Mouse (Mus musculus): ENCODE measurements around the gene Ccdc34. TPM values are rescaled to one million over a fixed set of nuclear protein-coding genes. Genes with fewer than 3 reads are reported as not detected.

The Ccdc34 gene
- polyA plus RNA-seq, 1 experiment from 2014 or later, result 29.9 TPM

- Histone ChIP-seq H3K4me1 (replicated peaks; ENCODE audit: control insufficient read depth, insufficient read depth, low read length) (peaks cover 12% of the 10 kb centered on the region; the same call in 1 of the 2 replicates), H3K27ac (no peak overlapping the region), H3K9me3 (ENCODE audit: control insufficient read depth, low read length) (no peaks in the 10 kb centered on the region), H3K4me3 (replicated peaks; ENCODE audit: low read length) (no peak overlapping the region), H3K36me3 (replicated peaks; ENCODE audit: control insufficient read depth, insufficient read depth) (no peaks in the 10 kb centered on the region), H3K27me3 (ENCODE audit: control insufficient read depth, insufficient read depth, low read length) (no peaks in the 10 kb centered on the region), H3K4me2 (replicated peaks) (no peak overlapping the region), H3K9ac (no peak overlapping the region)
- ATAC-seq (ENCODE audit: low FRiP score) (no peak), DNase-seq (ENCODE audit: low spot score) (no peak)
Measured at GRCm38 (mm10) chr2:109979209-109979608, 38.4 kb upstream of the Ccdc34 start.

DNA sequence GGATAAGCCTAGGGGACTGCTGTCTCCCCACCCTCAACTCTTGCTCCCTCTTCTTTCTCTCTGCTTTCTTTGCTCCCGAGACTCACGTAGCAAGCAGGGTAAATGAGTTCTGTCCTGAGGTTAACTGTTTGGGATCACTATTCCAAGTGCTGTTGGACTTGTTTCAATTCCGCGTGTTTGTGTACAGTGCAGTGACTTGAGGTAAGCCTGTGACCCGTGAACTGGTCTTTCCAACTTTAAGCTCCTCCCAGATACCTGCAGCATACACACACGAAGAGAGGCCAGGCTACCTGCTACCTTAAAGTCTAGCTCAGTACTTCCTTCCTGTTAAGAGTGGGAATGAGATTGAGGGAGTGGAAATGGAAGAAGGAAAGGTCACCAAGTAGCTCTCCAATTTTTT lies 34.2 kb upstream of the Ccdc34 start:
- no peaks in the 10 kb centered on the region for H3K27me3 ChIP-seq (ENCODE audit: control insufficient read depth, insufficient read depth, low read length)
- no peaks in the 10 kb centered on the region for H3K9me3 ChIP-seq (ENCODE audit: control insufficient read depth, low read length)
- H3K36me3 ChIP-seq (replicated peaks; ENCODE audit: control insufficient read depth, insufficient read depth), result no peaks in the 10 kb centered on the region
- ATAC-seq (ENCODE audit: low FRiP score) (no peak), DNase-seq (ENCODE audit: low spot score) (no peak)
- 95% methylated on average over 6 of the region's 6 CpGs for WGBS
- no peak overlapping the region for H3K27ac ChIP-seq
- peaks cover 13% of the 10 kb centered on the region; the same call in 1 of the 2 replicates for H3K4me1 ChIP-seq (replicated peaks; ENCODE audit: control insufficient read depth, insufficient read depth, low read length)
- H3K4me2 ChIP-seq (replicated peaks), result no peak overlapping the region
- no peak overlapping the region for H3K9ac ChIP-seq
- no peak overlapping the region for H3K4me3 ChIP-seq (replicated peaks; ENCODE audit: low read length)

DNA sequence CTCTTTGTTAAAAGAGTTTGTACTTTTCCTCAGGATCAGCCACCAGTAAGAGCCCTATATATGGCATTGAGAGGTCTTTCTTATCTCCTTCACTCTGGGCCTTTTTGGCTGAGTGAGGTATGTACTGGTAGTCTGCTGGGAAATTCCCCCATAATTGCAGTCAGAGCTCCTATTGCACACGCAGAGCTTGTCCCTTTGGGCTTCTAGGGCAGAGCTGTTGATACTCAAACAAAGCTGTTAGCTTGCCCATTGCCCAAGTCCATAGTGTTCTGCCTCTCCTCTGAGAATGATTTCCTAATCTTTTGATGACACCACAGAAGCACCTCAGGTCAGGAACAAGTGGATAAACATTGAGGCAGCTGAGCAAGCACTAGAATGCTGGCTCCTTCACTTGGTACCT lies 32.7 kb upstream of the Ccdc34 start:
- WGBS, result 62% methylated on average over 1 of the region's 1 CpGs
- H3K27me3 ChIP-seq (ENCODE audit: control insufficient read depth, insufficient read depth, low read length), result no peaks in the 10 kb centered on the region
- ATAC-seq (ENCODE audit: low FRiP score) (no peak), DNase-seq (ENCODE audit: low spot score) (no peak)
- H3K9ac ChIP-seq, result no peak overlapping the region
- H3K4me1 ChIP-seq (replicated peaks; ENCODE audit: control insufficient read depth, insufficient read depth, low read length), result peaks cover 8% of the 10 kb centered on the region; the same call in 1 of the 2 replicates
- H3K27ac ChIP-seq, result no peak overlapping the region
- no peaks in the 10 kb centered on the region for H3K9me3 ChIP-seq (ENCODE audit: control insufficient read depth, low read length)
- no peak overlapping the region for H3K4me2 ChIP-seq (replicated peaks)
- H3K4me3 ChIP-seq (replicated peaks; ENCODE audit: low read length), result no peak overlapping the region
- H3K36me3 ChIP-seq (replicated peaks; ENCODE audit: control insufficient read depth, insufficient read depth), result no peaks in the 10 kb centered on the region

- Histone ChIP-seq H3K4me3 (replicated peaks; ENCODE audit: low read length) (no peak overlapping the region), H3K27ac (no peak overlapping the region), H3K27me3 (ENCODE audit: control insufficient read depth, insufficient read depth, low read length) (no peaks in the 10 kb centered on the region), H3K36me3 (replicated peaks; ENCODE audit: control insufficient read depth, insufficient read depth) (no peaks in the 10 kb centered on the region), H3K9me3 (ENCODE audit: control insufficient read depth, low read length) (no peaks in the 10 kb centered on the region), H3K4me2 (replicated peaks) (no peak overlapping the region), H3K4me1 (replicated peaks; ENCODE audit: control insufficient read depth, insufficient read depth, low read length) (peaks cover 4% of the 10 kb centered on the region; the same call in 1 of the 2 replicates), H3K9ac (no peak overlapping the region)
- 59% methylated on average over 9 of the region's 9 CpGs for WGBS
- ATAC-seq (ENCODE audit: low FRiP score), result no peak
- DNase-seq (ENCODE audit: low spot score), result no peak
Measured at GRCm38 (mm10) chr2:109985560-109985959, 32.1 kb upstream of the Ccdc34 start.

GRCm38 (mm10) chr2:109986036-109986785 lies 31.4 kb upstream of the Ccdc34 start:
- Histone ChIP-seq H3K27ac (no peak overlapping the region), H3K9ac (no peak overlapping the region), H3K9me3 (ENCODE audit: control insufficient read depth, low read length) (no peaks in the 10 kb centered on the region), H3K4me1 (replicated peaks; ENCODE audit: control insufficient read depth, insufficient read depth, low read length) (peaks cover 4% of the 10 kb centered on the region; the same call in 1 of the 2 replicates), H3K4me3 (replicated peaks; ENCODE audit: low read length) (no peak overlapping the region), H3K27me3 (ENCODE audit: control insufficient read depth, insufficient read depth, low read length) (no peaks in the 10 kb centered on the region), H3K4me2 (replicated peaks) (no peak overlapping the region), H3K36me3 (replicated peaks; ENCODE audit: control insufficient read depth, insufficient read depth) (no peaks in the 10 kb centered on the region)
- DNase-seq (ENCODE audit: low spot score), result no peak
- no peak for ATAC-seq (ENCODE audit: low FRiP score)
- 79% methylated on average over 11 of the region's 11 CpGs for WGBS

DNA sequence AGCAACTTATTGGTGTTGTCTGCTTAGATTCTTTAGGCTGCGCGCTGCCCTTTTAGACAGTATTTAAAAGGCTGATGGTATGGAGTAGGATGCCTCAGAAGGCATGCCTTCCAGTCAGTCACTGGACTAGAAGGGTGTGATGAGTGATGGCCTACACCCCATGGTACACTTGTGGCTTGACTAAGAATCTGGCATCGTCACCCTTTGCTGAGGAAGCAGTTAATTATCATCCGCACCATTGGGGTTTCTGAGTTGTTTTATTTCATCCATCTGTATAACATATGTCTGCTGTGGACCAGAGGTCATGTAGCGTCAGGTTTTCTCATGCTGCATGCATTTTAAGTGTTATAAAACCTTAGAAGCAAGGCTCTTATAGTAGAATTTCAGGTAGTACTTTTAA lies 29.7 kb upstream of the Ccdc34 start:
- Histone ChIP-seq H3K9me3 (ENCODE audit: control insufficient read depth, low read length) (no peaks in the 10 kb centered on the region), H3K9ac (no peak overlapping the region), H3K4me2 (replicated peaks) (no peak overlapping the region), H3K36me3 (replicated peaks; ENCODE audit: control insufficient read depth, insufficient read depth) (no peaks in the 10 kb centered on the region), H3K27ac (no peak overlapping the region), H3K4me1 (replicated peaks; ENCODE audit: control insufficient read depth, insufficient read depth, low read length) (peaks cover 4% of the 10 kb centered on the region; the same call in 1 of the 2 replicates), H3K27me3 (ENCODE audit: control insufficient read depth, insufficient read depth, low read length) (no peaks in the 10 kb centered on the region), H3K4me3 (replicated peaks; ENCODE audit: low read length) (no peak overlapping the region)
- no peak for DNase-seq (ENCODE audit: low spot score)
- WGBS, result 64% methylated on average over 5 of the region's 5 CpGs
- ATAC-seq (ENCODE audit: low FRiP score), result no peak

- Histone ChIP-seq H3K9me3 (ENCODE audit: control insufficient read depth, low read length) (no peaks in the 10 kb centered on the region), H3K4me1 (replicated peaks; ENCODE audit: control insufficient read depth, insufficient read depth, low read length) (peaks cover 4% of the 10 kb centered on the region; the same call in 1 of the 2 replicates), H3K9ac (no peak overlapping the region), H3K4me3 (replicated peaks; ENCODE audit: low read length) (no peak overlapping the region), H3K27ac (no peak overlapping the region), H3K27me3 (ENCODE audit: control insufficient read depth, insufficient read depth, low read length) (no peaks in the 10 kb centered on the region), H3K4me2 (replicated peaks) (0 out of 2 replicates have a peak overlapping the region, but pooled peaks have one; percentile 12), H3K36me3 (replicated peaks; ENCODE audit: control insufficient read depth, insufficient read depth) (no peaks in the 10 kb centered on the region)
- no peak for DNase-seq (ENCODE audit: low spot score)
- WGBS, result 3% methylated on average over 3 of the region's 3 CpGs
- ATAC-seq (ENCODE audit: low FRiP score), result 0 out of 2 replicates have a peak, but pooled peaks have one; percentile 69
Measured at GRCm38 (mm10) chr2:109989196-109989595, 28.4 kb upstream of the Ccdc34 start.

DNA sequence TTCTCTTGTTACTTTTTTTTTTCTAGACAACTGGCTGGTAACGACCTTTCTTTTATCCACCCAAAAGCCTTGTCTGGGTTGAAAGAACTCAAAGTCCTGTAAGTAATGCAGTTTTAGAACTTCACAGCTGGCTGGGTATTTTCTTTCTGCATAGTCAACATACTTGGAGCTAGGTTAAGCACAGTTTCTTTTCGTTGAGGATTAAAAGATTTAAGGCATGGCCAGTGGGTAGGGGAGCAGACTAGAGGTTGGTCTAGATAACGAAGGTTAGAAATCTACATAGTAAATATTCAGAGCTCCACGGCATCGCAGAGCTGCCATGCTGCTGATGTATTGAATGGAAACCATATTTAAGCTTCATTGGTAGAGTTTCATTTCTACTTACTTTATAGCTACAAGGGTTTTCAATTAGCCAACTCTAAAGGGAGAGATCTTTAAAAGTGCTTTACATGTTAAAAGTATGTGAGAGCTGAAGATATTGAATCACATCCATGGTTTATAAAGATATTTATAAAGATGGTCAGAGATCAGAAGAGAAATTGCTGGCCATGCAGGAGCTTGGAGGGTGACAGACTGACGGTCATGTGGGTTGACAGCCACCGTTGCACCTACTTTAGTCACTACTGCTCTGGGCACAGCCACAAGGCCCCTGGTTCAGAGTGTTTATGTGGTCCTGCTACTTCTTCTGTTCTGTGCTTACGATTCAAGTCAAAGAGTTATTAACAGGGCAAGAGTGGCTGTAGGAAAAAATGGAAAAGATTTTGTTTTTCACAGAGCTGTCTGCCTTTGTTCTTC lies 27.7 kb upstream of the Ccdc34 start:
- Histone ChIP-seq H3K4me1 (replicated peaks; ENCODE audit: control insufficient read depth, insufficient read depth, low read length) (peaks cover 4% of the 10 kb centered on the region; the same call in 1 of the 2 replicates), H3K36me3 (replicated peaks; ENCODE audit: control insufficient read depth, insufficient read depth) (no peaks in the 10 kb centered on the region), H3K4me2 (replicated peaks) (no peak overlapping the region), H3K27ac (no peak overlapping the region), H3K4me3 (replicated peaks; ENCODE audit: low read length) (no peak overlapping the region), H3K9ac (no peak overlapping the region), H3K27me3 (ENCODE audit: control insufficient read depth, insufficient read depth, low read length) (no peaks in the 10 kb centered on the region), H3K9me3 (ENCODE audit: control insufficient read depth, low read length) (no peaks in the 10 kb centered on the region)
- DNase-seq (ENCODE audit: low spot score), result no peak
- 33% methylated on average over 8 of the region's 8 CpGs for WGBS
- ATAC-seq (ENCODE audit: low FRiP score), result no peak

GRCm38 (mm10) chr2:109991754-109992153 lies 25.9 kb upstream of the Ccdc34 start:
- no peak overlapping the region for H3K27ac ChIP-seq
- DNase-seq (ENCODE audit: low spot score) (no peak), ATAC-seq (ENCODE audit: low FRiP score) (no peak)
- no peak overlapping the region for H3K4me2 ChIP-seq (replicated peaks)
- no peak overlapping the region for H3K9ac ChIP-seq
- H3K9me3 ChIP-seq (ENCODE audit: control insufficient read depth, low read length), result no peaks in the 10 kb centered on the region
- peaks cover 4% of the 10 kb centered on the region; the same call in 1 of the 2 replicates for H3K4me1 ChIP-seq (replicated peaks; ENCODE audit: control insufficient read depth, insufficient read depth, low read length)
- no peak overlapping the region for H3K4me3 ChIP-seq (replicated peaks; ENCODE audit: low read length)
- no peaks in the 10 kb centered on the region for H3K36me3 ChIP-seq (replicated peaks; ENCODE audit: control insufficient read depth, insufficient read depth)
- no peaks in the 10 kb centered on the region for H3K27me3 ChIP-seq (ENCODE audit: control insufficient read depth, insufficient read depth, low read length)
- 98% methylated on average over 1 of the region's 1 CpGs for WGBS

All from hindbrain, embryonic 14.5 days (tissue).